Mouse (Mus musculus) kidney, adult 18-20 months (tissue): ENCODE results near the gene Nol10.

Source experiments
- DNase-seq: peaks from one replicate; pipeline ENCODE4 v3.0.0; 2021

Gene Nol10

GRCm38 (mm10) chr12:17366981-17367380 is 18.7 kb downstream of the Nol10 start:
- DNase-seq, result peak; percentile 77

GRCm38 (mm10) chr12:17369111-17369510 is 20.9 kb downstream of the Nol10 start:
- DNase-seq, result no peak

- DNase-seq, result no peak
Observed at GRCm38 (mm10) chr12:17369551-17370325, 21.5 kb downstream of the Nol10 start.

- no peak for DNase-seq
Observed at GRCm38 (mm10) chr12:17371589-17372235, 23.5 kb downstream of the Nol10 start.

GRCm38 (mm10) chr12:17372696-17373095 is 24.4 kb downstream of the Nol10 start:
- DNase-seq, result no peak

- no peak for DNase-seq
Observed at GRCm38 (mm10) chr12:17373470-17373975, 25.3 kb downstream of the Nol10 start.

GRCm38 (mm10) chr12:17375243-17375642 is 27.0 kb downstream of the Nol10 start:
- DNase-seq, result no peak

GRCm38 (mm10) chr12:17376521-17376920 is 28.3 kb downstream of the Nol10 start:
- peak; percentile 56 for DNase-seq

GRCm38 (mm10) chr12:17380991-17381390 is 32.7 kb downstream of the Nol10 start:
- DNase-seq, result no peak

- no peak for DNase-seq
Observed at GRCm38 (mm10) chr12:17382759-17383158, 34.5 kb downstream of the Nol10 start.

GRCm38 (mm10) chr12:17386896-17387295 is 38.6 kb downstream of the Nol10 start:
- DNase-seq, result no peak

GRCm38 (mm10) chr12:17387332-17388135 is 39.3 kb downstream of the Nol10 start:
- DNase-seq, result no peak

- no peak for DNase-seq
Observed at GRCm38 (mm10) chr12:17388136-17388437, 39.8 kb downstream of the Nol10 start.

- DNase-seq, result no peak
Observed at GRCm38 (mm10) chr12:17390036-17390435, 41.8 kb downstream of the Nol10 start.

- no peak for DNase-seq
Observed at GRCm38 (mm10) chr12:17390510-17390909, 42.3 kb downstream of the Nol10 start.

- DNase-seq, result no peak
Observed at GRCm38 (mm10) chr12:17393148-17393547, 44.9 kb downstream of the Nol10 start.

GRCm38 (mm10) chr12:17397150-17397549 is 48.9 kb downstream of the Nol10 start:
- no peak for DNase-seq

GRCm38 (mm10) chr12:17401419-17401818 is 53.2 kb downstream of the Nol10 start:
- no peak for DNase-seq

- DNase-seq, result no peak
Observed at GRCm38 (mm10) chr12:17402116-17402515, 53.9 kb downstream of the Nol10 start.

- DNase-seq, result no peak
Observed at GRCm38 (mm10) chr12:17403998-17404397, 55.7 kb downstream of the Nol10 start.

GRCm38 (mm10) chr12:17406825-17407224 is 58.6 kb downstream of the Nol10 start:
- no peak for DNase-seq

GRCm38 (mm10) chr12:17408312-17408711 is 60.1 kb downstream of the Nol10 start:
- DNase-seq, result no peak

GRCm38 (mm10) chr12:17411242-17411641 is 63.0 kb downstream of the Nol10 start:
- DNase-seq, result no peak
